Mouse (Mus musculus) gastrocnemius, adult 8-10 months (tissue): ENCODE data around the gene Wdr66. TPM values are rescaled to one million over a fixed set of nuclear protein-coding genes. Genes with fewer than 3 reads are reported as not detected.

Experiments
- DNase-seq, 2 experiments: peaks; one replicate each; pipeline ENCODE4 v3.0.0; 2022; ENCODE audit warnings: low spot score in 2 of 2
- total RNA-seq, 4 experiments: library from RNA; stranded (reverse); gene quantifications; 2 replicates each; pipeline ENCODE4 v1.2.4; 2022

The Wdr66 gene
- total RNA-seq, 4 experiments from 2014 or later: 0.76 to 1.8 (median 1.2) TPM

DNA sequence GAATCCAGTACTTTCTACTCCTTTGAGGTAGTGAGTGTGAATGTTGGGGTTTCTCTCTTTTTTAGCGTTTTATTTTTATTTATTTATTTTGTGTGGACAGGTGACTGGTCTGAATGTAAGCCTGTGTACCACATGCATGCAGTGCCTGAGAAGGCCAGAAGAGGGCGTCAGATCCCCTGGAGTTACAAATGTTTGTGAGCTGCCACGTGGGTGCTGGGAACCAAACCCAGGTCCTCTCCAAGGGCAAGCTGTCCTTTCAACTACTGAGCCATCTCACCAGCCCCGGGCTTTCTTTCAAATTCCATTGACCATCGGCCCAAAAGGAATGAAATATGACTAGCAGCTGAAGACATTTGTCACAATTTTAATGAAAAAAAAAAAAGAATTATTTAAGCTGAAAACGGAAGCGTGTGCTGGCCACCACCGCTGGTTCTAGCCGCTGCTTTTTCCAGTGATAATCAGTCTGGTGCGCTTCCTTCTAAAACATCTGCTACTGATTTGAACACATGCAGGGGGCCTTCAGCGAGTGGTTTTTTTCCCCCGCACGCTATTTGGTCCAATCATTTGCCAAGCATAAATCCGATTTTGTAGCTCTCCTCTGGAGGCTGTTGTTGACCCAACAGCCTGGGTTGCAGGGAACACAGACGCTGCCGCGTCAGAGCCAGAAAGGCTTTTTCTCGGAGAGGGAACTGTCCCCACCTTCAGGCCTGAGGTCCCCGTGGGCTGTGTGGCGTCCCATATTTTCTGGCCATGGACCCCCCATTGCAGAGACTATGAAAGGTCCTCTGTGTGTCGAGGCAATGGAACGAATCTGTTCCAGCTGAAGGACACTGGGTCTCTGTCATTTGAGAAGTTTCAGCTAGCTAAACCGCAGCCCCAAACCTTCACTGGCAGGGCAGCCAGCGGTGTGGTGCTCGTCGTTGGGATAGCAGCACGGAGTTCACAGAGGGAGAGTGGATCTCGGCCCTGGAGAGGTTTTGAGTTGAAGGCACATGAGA lies 16.9 kb downstream of the Wdr66 start:
- DNase-seq: no peak

DNA sequence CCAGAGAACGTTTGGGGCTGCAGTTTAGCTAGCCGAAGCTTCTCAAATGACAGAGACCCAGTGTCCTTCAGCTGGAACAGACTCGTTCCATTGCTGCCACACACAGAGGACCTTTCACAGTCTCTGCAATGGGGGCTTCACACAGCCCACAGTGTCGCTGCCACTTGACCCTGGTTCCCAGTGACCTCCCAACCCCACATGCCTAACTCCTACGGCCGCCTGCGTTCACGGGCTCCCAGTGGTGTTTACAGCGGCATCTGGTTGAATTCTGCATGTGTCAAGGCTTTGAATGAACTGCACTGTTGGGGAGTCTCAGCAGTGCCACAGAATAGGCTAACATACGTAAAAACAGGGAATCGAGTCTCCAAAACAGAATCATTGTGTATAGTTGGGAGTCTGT lies 19.0 kb downstream of the Wdr66 start:
- DNase-seq: no peak

DNA sequence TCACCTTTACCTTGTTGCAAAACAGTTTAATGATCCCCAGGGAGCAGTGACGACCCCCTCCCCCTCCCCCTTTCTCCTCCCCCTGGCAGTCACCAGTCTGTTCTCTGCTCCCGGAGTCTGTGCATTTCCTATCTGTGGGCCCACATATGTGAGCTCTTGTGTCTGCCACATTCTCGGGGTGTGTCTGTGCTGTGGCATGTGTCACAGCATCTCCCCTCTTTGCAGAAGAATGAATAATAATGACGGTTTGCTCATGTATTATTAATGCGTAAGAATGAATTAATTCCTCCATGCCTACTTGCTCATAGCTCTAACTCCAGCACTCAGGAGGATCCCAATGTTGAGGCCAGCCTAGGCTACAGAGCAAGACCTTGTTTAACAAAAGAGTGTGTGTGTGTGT lies 21.0 kb downstream of the Wdr66 start:
- no peak for DNase-seq

GRCm38 (mm10) chr5:123276636-123277341 lies 24.9 kb downstream of the Wdr66 start:
- DNase-seq: no peak

DNA sequence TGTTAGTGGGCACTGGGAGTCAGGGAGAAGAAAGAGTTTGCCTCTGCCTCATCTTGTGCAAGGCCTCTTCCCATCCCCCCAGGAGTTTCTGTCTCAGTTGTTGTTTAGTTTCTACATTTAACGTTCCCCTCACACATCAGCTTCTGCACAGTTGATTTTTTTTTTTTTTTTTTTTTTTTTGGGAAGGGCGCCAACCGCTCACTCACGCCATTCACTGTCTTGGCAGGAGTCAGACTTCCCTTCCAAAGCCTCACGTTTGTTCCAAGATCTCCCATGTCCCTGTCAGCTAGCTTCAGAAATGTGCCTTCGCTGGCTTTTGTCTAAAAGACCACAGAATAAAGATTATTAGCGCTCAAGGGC lies 25.4 kb downstream of the Wdr66 start:
- DNase-seq: no peak

- DNase-seq: no peak
Observed at GRCm38 (mm10) chr5:123277704-123278103, 25.8 kb downstream of the Wdr66 start.

- DNase-seq: no peak
Observed at GRCm38 (mm10) chr5:123279248-123279647, 27.3 kb downstream of the Wdr66 start.

- no peak for DNase-seq
Observed at GRCm38 (mm10) chr5:123281336-123282136, 29.6 kb downstream of the Wdr66 start.

DNA sequence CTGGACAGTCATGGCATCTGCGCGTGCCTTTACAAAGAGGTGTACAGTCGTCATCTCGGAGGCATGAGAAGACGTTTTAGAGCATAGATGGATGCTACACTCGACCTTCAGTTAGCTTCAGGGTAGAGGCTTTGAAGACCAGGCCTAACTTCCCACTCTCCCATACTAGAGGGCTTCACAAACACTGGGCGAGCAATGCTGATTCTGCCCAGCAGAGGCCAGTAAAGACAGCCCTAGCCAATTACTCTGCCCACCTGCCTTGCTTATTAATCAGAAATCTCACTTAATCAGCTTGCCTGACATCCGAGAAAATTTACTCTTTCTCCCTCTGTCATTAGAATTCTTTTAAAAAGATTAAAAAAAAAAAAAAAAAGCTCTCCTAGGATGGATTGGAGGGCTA lies 33.3 kb downstream of the Wdr66 start:
- no peak for DNase-seq

DNA sequence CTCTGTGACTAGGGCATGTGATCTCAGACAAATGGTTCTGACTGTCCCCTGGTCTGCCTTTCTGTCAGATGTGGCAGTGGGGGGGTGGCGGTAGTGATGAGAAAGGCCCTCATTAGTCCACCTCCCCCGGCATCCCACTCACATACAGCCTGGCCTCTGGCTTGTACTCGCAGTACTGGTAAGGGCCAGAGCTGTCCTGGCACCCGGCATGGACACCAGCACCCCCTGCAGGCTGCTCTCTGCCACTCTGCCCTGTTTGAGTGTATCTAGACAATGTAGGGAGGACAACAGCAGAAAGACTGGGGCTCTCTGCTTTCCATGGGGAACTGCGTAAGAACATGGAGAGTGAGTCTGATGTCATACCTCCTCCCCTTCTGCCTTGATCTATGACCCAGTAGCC lies 36.2 kb downstream of the Wdr66 start:
- DNase-seq: no peak

DNA sequence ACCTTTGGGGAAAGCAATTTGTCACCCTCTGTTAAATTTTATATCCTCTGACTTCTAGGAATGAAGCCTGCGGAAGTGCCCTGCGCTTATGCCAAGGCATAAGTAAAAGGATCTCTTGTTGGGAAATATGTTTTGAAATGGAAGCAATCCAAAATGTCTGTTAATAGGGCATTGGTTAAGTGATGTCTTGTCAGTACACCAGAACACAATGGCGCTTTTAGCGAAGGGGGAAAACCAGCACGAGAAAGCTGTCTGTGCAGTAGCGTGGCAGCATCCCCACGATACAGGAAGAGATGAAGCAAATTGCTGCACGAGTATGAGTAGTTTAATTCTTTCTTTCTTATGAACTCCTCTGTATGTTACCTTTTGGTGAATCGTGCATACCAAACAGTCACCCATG lies 42.8 kb downstream of the Wdr66 start:
- no peak for DNase-seq

DNA sequence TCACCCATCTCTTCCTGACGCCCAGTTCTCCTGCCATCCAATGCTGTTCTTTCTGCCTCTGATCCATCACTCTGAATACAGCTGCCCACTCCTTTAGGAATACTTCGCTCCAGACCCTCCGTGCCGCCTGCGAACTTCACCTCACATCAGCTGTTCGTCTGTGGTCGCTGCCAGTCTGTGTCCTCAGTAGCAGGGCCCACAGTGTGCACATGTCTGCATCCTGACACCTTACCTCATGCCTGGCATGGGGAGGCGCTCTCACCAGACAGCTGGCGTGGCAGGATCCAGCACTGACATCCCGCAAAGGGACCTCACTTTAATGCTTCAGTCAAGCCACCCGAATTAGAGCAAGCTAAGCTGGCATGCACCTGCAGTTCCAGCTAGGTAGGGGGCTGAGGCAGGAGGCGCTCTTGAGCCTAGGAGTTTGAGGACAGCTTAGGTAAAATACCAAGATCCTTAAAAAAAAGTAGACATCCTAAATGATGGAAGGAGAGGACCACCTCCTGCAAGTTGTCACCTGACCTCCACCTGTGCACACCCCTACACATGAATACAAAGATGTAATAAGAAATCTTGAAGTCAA lies 44.4 kb downstream of the Wdr66 start:
- DNase-seq: no peak

- no peak for DNase-seq
Observed at GRCm38 (mm10) chr5:123296972-123297754, 45.3 kb downstream of the Wdr66 start.

DNA sequence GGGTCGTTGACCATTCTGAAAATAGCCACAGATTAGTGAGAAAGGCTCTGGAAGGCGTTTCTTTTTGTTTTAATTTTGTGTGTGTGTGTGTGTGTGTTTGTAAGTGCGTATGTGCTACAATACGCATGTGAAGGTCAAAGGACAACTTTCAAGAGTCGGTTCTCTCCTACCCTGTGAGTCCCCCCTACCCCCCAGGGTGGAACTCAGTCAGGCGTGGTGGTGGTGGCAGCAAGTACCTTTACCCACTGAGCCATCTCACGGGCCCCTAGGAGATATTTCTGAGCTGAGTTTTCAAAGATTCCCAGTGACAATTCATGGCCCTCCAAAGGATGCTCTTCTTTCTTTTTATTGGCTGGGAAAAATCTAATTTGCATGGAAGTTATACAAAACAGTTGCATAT lies 45.9 kb downstream of the Wdr66 start:
- no peak for DNase-seq

GRCm38 (mm10) chr5:123298526-123298925 lies 46.6 kb downstream of the Wdr66 start:
- DNase-seq: no peak

DNA sequence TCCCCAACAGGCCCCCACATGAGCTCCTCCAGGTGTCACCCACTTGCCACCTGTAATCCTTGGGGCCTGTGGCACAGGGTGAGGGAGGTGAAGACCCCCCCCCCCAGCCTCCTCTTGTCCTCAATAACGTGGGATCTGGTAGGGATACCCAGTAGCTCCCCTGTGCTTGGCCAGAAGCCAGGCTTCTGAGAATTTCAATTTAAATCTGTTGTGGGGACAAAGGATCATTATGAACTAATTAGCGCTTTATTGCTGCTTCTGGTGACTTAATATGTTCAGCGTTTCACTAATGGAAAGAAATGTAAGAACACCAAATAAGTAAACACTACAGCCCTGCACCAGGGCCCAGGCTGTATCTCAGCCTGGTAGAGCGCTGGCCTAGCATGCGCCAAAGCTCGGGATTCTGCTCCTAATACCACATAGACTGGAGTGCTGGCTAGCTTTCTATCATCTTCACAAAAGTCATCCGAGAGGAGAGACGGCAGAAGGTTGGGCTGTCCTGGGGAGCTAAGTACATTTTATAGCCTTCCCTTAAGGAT lies 48.7 kb downstream of the Wdr66 start:
- DNase-seq: no peak

GRCm38 (mm10) chr5:123301780-123302521 lies 50.0 kb downstream of the Wdr66 start:
- DNase-seq: peak in 1 of 2 experiments; percentile 20

DNA sequence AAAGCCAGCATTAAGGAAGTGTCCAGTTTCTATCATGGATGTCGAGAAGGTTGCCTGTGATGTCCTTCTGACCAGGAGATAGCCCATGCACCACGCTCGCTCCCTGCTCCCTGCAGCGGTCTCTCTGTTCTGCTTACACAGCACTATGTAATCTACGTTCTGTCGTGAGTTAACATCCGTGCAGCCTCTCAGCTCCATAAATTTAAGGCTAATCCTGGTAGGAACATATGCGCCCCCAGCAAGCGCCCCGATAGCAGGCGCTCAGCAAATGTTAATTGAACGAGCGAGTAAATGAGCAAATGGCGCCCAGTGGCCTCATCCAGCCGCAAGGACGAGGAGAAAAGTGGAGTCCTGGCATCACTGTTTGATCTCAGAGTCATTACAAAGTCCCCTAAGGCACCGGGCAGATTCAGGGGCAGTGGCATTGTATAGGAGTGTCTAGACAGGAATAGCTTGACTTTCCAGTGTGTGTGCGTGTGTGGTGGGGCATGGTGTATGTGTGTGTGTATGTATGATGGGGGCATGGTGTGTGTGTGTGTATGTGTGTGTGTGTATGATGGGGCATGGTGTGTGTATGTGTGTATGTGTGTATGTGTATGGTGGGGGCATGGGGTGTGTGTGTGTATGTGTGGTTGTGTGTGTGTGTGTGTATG lies 55.9 kb downstream of the Wdr66 start:
- no peak for DNase-seq

GRCm38 (mm10) chr5:123309816-123310215 lies 57.9 kb downstream of the Wdr66 start:
- DNase-seq: no peak
